Mouse (Mus musculus) CH12.LX (cell line): ENCODE measurements at regions not wholly inside any gene's neighbourhood (a gene's known extent, or its start where the extent isn't known, plus 50 kb on each side); places are given as distances from the start of the nearest gene placed in this dataset.

Source experiments
- DNase-seq: peaks from one replicate; pipeline ENCODE4 v3.0.0-alpha.2; 2013; ENCODE audit errors: extremely low read depth
- H3K27ac ChIP-seq: 2 replicates; pipeline ENCODE4 v1.5.1; 2012; ENCODE audit warnings: low read depth, mild to moderate bottlenecking, control low read depth, moderate library complexity; ENCODE audit not compliant: insufficient read depth
- H3K27me3 ChIP-seq: replicated peaks from 2 replicates; pipeline ENCODE3; 2012; ENCODE audit warnings: inconsistent platforms
- H3K36me3 ChIP-seq, 2 experiments: replicated peaks in 1 of 2; 2 replicates each; pipeline versions ENCODE3 to v1.6.1; 2012; ENCODE audit warnings: inconsistent platforms in 1 of 2, low read length in 1 of 2, mild to moderate bottlenecking in 1 of 2, mixed read lengths in 1 of 2, moderate library complexity in 1 of 2; ENCODE audit not compliant: control insufficient read depth in 1 of 2, insufficient read depth in 1 of 2
- H3K4me1 ChIP-seq, 2 experiments: 2 replicates each; pipeline ENCODE4 v1.6.1; 2012; ENCODE audit warnings: inconsistent platforms in 1 of 2, moderate library complexity in 1 of 2; ENCODE audit not compliant: insufficient read depth in 2 of 2, control insufficient read depth in 1 of 2
- H3K4me2 ChIP-seq: 2 replicates; pipeline ENCODE4 v1.6.1; 2012; ENCODE audit warnings: low read depth, mild to moderate bottlenecking, control low read depth; ENCODE audit not compliant: poor library complexity, insufficient read depth, severe bottlenecking
- H3K4me3 ChIP-seq, 3 experiments: fragments of 150-350 bp in 1 of 3; sonication (generic) in 1 of 3; replicated peaks in 1 of 3; 2 replicates each; pipeline versions ENCODE3 to v1.5.1; 2011 to 2012; ENCODE audit warnings: low read depth in 2 of 3, low read length in 2 of 3, mild to moderate bottlenecking in 2 of 3, moderate library complexity in 2 of 3, control low read depth in 1 of 3, improper control_type of control experiment in 1 of 3, inconsistent platforms in 1 of 3, mixed read lengths in 1 of 3; ENCODE audit not compliant: poor library complexity in 1 of 3
- H3K79me2 ChIP-seq: replicated peaks from 2 replicates; pipeline ENCODE4 v1.6.1; 2012; ENCODE audit warnings: mild to moderate bottlenecking, moderate library complexity; ENCODE audit not compliant: control insufficient read depth, poor library complexity, insufficient read depth, severe bottlenecking; ENCODE audit errors: extremely low read depth
- H3K9ac ChIP-seq: 2 replicates; pipeline ENCODE4 v1.6.1; 2012; ENCODE audit warnings: low read depth, mild to moderate bottlenecking, control low read depth, moderate library complexity; ENCODE audit not compliant: insufficient read depth
- H3K9me3 ChIP-seq: replicated peaks from 2 replicates; pipeline ENCODE3; 2012; ENCODE audit warnings: low read length, inconsistent platforms, mixed read lengths
- CTCF ChIP-seq, 2 experiments: IDR thresholded peaks in 1 of 2; conservative IDR thresholded peaks in 1 of 2; 2 replicates each; pipeline ENCODE4 v1.5.1; 2011 to 2012; ENCODE audit warnings: low read depth in 2 of 2, low read length in 2 of 2, improper control_type of control experiment in 1 of 2, inconsistent platforms in 1 of 2, mild to moderate bottlenecking in 1 of 2, moderate library complexity in 1 of 2
- E2F4 ChIP-seq: IDR thresholded peaks from 2 replicates; pipeline ENCODE4 v1.6.1; 2011; ENCODE audit warnings: low read depth, low read length, improper control_type of control experiment; ENCODE audit not compliant: insufficient replicate concordance
- ETS1 ChIP-seq: conservative IDR thresholded peaks from 2 replicates; pipeline ENCODE4 v1.6.1; 2012; ENCODE audit warnings: low read depth, mild to moderate bottlenecking, inconsistent platforms, low read length, improper control_type of control experiment, moderate library complexity
- HCFC1 ChIP-seq: IDR thresholded peaks from 2 replicates; pipeline ENCODE4 v1.6.1; 2012; ENCODE audit warnings: low read depth, mild to moderate bottlenecking, inconsistent platforms, low read length, improper control_type of control experiment
- KAT2A ChIP-seq: IDR thresholded peaks from 2 replicates; pipeline ENCODE4 v1.6.1; 2012; ENCODE audit warnings: low read length, improper control_type of control experiment, inconsistent platforms; ENCODE audit not compliant: insufficient replicate concordance
- MAX ChIP-seq: IDR thresholded peaks from 2 replicates; pipeline ENCODE4 v1.6.1; 2011; ENCODE audit warnings: low read length, improper control_type of control experiment
- MXI1 ChIP-seq: IDR thresholded peaks from 2 replicates; pipeline ENCODE4 v1.6.1; 2011; ENCODE audit warnings: mild to moderate bottlenecking, low read depth, low read length, improper control_type of control experiment
- MYC ChIP-seq: IDR thresholded peaks from 2 replicates; pipeline ENCODE4 v1.6.1; 2011; ENCODE audit warnings: low read depth, mild to moderate bottlenecking, improper control_type of control experiment, low read length
- NELFE ChIP-seq: IDR thresholded peaks from 2 replicates; pipeline ENCODE4 v1.6.1; 2011; ENCODE audit warnings: low read depth, low read length, improper control_type of control experiment
- NRF1 ChIP-seq: IDR thresholded peaks from 2 replicates; pipeline ENCODE4 v1.6.1; 2014; ENCODE audit warnings: low read depth, mild to moderate bottlenecking, inconsistent platforms, low read length, improper control_type of control experiment, moderate library complexity
- PAX5 ChIP-seq: IDR thresholded peaks from 2 replicates; pipeline ENCODE4 v1.6.1; 2012; ENCODE audit warnings: low read length, inconsistent platforms, mixed read lengths
- POLR2A ChIP-seq: IDR thresholded peaks from 2 replicates; pipeline ENCODE4 v1.6.1; 2011; ENCODE audit warnings: low read depth, mild to moderate bottlenecking, improper control_type of control experiment, low read length
- SMC3 ChIP-seq: IDR thresholded peaks from 2 replicates; pipeline ENCODE4 v1.6.1; 2011; ENCODE audit warnings: low read depth, low read length, improper control_type of control experiment
- TBP ChIP-seq: conservative IDR thresholded peaks from 2 replicates; pipeline ENCODE4 v1.6.1; 2011; ENCODE audit warnings: low read depth, low read length, improper control_type of control experiment
- UBTF ChIP-seq: IDR thresholded peaks from 2 replicates; pipeline ENCODE4 v1.6.1; 2012; ENCODE audit warnings: low read depth, mild to moderate bottlenecking, inconsistent platforms, low read length, improper control_type of control experiment, moderate library complexity
- USF1 ChIP-seq: IDR thresholded peaks from 2 replicates; pipeline ENCODE4 v1.6.1; 2014; ENCODE audit warnings: low read depth, mild to moderate bottlenecking, inconsistent platforms, low read length, improper control_type of control experiment
- USF2 ChIP-seq: conservative IDR thresholded peaks from 2 replicates; pipeline ENCODE4 v1.6.1; 2011; ENCODE audit warnings: low read depth, low read length, improper control_type of control experiment
- ZC3H11A ChIP-seq: IDR thresholded peaks from 2 replicates; pipeline ENCODE4 v1.6.1; 2012; ENCODE audit warnings: low read depth, mild to moderate bottlenecking, inconsistent platforms, low read length, improper control_type of control experiment
- ZKSCAN1 ChIP-seq: IDR thresholded peaks from 2 replicates; pipeline ENCODE4 v1.6.1; 2012; ENCODE audit warnings: low read depth, inconsistent platforms, low read length, improper control_type of control experiment, borderline replicate concordance
- ZNF384 ChIP-seq: IDR thresholded peaks from 2 replicates; pipeline ENCODE4 v1.6.1; 2012; ENCODE audit warnings: low read depth, low read length, improper control_type of control experiment, inconsistent platforms
- dilution Hi-C: fragments of 300-500 bp; cut with MboI; formaldehyde crosslinking; loops from 2 replicates; pipeline ENCODE4 v1.14.3; 2020; ENCODE audit warnings: low sequenced_read_pairs; ENCODE audit not compliant: extremely low pct_unique_long_range_greater_than_20kb, extremely low pct_ligation_motif_present
- in situ Hi-C: fragments of 300-500 bp; cut with MboI; formaldehyde crosslinking; loops from 3 replicates; pipeline ENCODE4 v1.14.3; 2019; ENCODE audit warnings: low sequenced_read_pairs, low pct_ligation_motif_present, low pct_unique_long_range_greater_than_20kb, mixed read lengths

- no peak for DNase-seq
- Histone ChIP-seq H3K4me1 (no peaks in the 10 kb centered on the region), H3K9me3 (no peaks in the 10 kb centered on the region), H3K9ac (no peak overlapping the region), H3K27me3 (no peaks in the 10 kb centered on the region)
- dilution Hi-C loops = no loop called here
- no peak for TF ChIP-seq POLR2A
- peak; percentile 49 for TF ChIP-seq NRF1
- TF ChIP-seq, all 38 proteins: peak for 1
- H3K4me2 ChIP-seq = no peak overlapping the region
- in situ Hi-C loops = no loop called here
- H3K79me2 ChIP-seq = no peaks in the 10 kb centered on the region
- H3K36me3 ChIP-seq = no peaks in the 10 kb centered on the region
- no peak overlapping the region for H3K27ac ChIP-seq
- H3K4me3 ChIP-seq = no peak overlapping the region
These were observed 103.1 kb upstream of the Zwint start for GRCm38 (mm10) chr10:72551561-72551960.

GRCm38 (mm10) chr10:72573991-72574652, 80.5 kb upstream of the Zwint start:
- no peaks in the 10 kb centered on the region for H3K79me2 ChIP-seq
- TF ChIP-seq PAX5 (no peak), SMC3 (no peak), HCFC1 (no peak), CTCF (conservative IDR thresholded peaks at IDR 0.05 in 1 of 2, IDR thresholded peaks at IDR 0.05 in 1 of 2; ENCODE audit: low read depth in 2 of 2, low read length in 2 of 2) (no peak), MYC (no peak), USF1 (no peak), MAX (no peak), UBTF (no peak), NELFE (no peak), TBP (no peak), ZKSCAN1 (no peak), E2F4 (no peak), POLR2A (no peak), ZNF384 (no peak), MXI1 (no peak), ETS1 (no peak), ZC3H11A (no peak), NRF1 (no peak), USF2 (no peak), KAT2A (no peak)
- TF ChIP-seq, all 38 proteins: peak for 0

More at GRCm38 (mm10) chr10:72573991-72574652, 80.5 kb upstream of the Zwint start:
- no peak for DNase-seq
- dilution Hi-C loops (no loop called here), in situ Hi-C loops (no loop called here)
- H3K4me1 ChIP-seq = no peaks in the 10 kb centered on the region
- H3K4me3 ChIP-seq = no peak overlapping the region
- no peaks in the 10 kb centered on the region for H3K27me3 ChIP-seq
- H3K36me3 ChIP-seq = no peaks in the 10 kb centered on the region
- no peak overlapping the region for H3K27ac ChIP-seq
- no peak overlapping the region for H3K9ac ChIP-seq
- no peak overlapping the region for H3K4me2 ChIP-seq
- H3K9me3 ChIP-seq = no peaks in the 10 kb centered on the region
